Mouse (Mus musculus): ENCODE data around the gene Sec14l1.
A peak's percentile ranks its signal among the peaks of the same experiment; 100 is the strongest.
"Not testable (repeated sequence)": the region's sequence is repeated elsewhere in the genome, so short reads cannot be mapped to it uniquely, and the experiment has no call there.

Sec14l1 gene

DNA sequence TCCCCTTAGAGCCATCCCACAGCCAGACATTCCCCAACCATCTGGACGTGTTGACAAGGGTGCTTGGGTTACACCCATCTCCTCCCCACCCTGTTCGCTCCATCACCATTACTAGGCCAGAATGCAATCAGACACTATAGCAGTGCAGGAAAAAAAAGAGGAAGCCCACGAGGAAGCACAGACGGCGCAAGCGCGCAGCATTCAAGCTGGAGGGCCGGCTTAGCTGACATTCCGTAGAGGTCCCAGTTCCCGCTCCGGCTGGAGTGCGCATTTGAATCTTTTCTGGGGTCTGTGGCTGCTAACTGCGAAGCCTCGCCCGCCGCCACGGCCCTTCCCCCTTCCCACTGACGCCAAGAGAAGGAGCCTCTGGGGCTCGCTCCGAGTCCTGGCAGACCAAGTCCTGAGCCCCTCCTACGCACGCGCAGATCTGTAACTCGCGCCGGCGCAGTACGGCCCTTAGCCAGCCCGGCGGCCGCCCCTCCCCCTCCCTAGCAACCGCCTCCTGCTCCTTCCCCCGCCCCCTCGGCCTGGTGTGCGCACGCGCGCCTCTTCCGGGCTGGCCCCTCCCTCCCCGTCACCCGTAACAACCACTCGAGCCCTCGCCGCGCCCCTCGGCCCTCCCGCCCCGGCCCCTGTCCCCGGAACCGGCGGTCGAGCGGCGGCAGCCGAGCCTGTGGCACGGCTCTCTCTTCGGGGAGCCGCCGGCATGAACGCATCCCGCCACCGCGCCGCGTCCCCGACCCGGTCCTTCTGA lies at the start of gene Sec14l1:
Gene Sec14l1, plus strand, starts transcription at position 577 of the 754 bp plus-strand sequence.
- DNase-seq (ENCODE audit: low read depth, low spot score) = peak; percentile 98

- not testable (repeated sequence) for DNase-seq (ENCODE audit: low read depth, low spot score)
These were observed 49.4 kb upstream of the Sec14l1 start for GRCm38 (mm10) chr11:117065602-117066001.

- no peak for DNase-seq (ENCODE audit: low read depth, low spot score)
These were observed 48.2 kb upstream of the Sec14l1 start for GRCm38 (mm10) chr11:117066738-117067137.

GRCm38 (mm10) chr11:117068332-117068731 lies 46.6 kb upstream of the Sec14l1 start:
- DNase-seq (ENCODE audit: low read depth, low spot score) = no peak

GRCm38 (mm10) chr11:117069027-117069426 lies 45.9 kb upstream of the Sec14l1 start:
- no peak for DNase-seq (ENCODE audit: low read depth, low spot score)

DNA sequence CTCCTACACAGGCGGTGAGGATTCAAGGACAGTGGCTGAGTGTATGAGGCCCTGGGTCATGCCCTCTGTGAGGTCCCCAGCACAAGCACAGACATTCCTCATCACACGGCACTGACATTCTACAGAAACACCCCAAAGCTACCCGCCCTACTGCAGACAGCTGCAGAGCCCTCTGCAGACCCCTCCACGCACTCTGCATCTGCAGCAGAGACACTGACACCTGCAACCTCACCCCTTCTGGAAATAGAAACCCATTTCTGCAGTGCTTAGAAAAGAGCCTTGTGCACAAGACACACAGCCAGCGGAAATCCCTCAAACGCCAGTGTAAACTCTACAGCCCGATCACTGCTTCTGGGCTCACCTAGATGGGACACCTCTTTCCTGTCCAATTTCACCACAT lies 44.3 kb upstream of the Sec14l1 start:
- DNase-seq (ENCODE audit: low read depth, low spot score) = no peak

DNA sequence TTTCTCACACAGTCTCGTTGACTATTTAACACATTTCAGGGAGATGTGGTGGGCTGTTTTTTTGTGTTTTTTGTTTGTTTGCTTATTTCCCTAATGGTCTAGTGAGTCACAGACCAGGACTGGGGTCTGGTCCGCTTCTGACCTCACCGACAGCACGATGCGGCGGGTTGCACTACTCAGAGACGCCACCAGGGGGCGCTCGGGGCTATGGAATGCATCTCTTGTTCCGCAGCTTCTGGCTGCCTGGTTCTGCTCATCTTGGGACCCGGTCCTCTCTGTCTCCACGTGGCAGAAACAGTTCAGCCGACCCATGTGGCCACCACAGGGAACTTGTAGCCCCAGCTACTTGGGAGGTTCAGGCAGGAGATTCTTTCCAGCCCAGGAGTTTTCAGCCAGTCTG lies 42.8 kb upstream of the Sec14l1 start:
- peak; percentile 86 for DNase-seq (ENCODE audit: low read depth, low spot score)

DNA sequence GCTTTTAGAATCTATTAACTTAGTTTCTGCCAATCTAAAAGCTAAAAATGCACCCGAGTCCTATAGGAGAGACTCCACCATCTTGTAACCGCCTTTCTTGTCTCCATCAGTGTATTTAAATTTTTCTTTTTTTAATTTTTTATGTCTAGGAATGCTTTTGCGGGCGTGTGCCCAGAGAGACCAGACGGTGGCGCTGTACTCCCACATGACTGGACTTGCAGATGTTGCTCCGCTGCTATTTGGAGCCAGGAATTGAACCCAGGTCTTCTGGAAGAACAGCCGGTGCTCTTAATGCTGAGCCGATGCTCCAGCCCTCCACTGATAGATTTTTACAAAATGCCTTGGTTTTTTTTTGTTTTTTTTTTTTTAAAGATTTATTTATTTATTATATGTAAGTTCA lies 41.5 kb upstream of the Sec14l1 start:
- DNase-seq (ENCODE audit: low read depth, low spot score) = no peak

GRCm38 (mm10) chr11:117076576-117077196 lies 38.3 kb upstream of the Sec14l1 start:
- DNase-seq (ENCODE audit: low read depth, low spot score) = peak; percentile 74

GRCm38 (mm10) chr11:117077227-117077626 lies 37.7 kb upstream of the Sec14l1 start:
- DNase-seq (ENCODE audit: low read depth, low spot score) = no peak

DNA sequence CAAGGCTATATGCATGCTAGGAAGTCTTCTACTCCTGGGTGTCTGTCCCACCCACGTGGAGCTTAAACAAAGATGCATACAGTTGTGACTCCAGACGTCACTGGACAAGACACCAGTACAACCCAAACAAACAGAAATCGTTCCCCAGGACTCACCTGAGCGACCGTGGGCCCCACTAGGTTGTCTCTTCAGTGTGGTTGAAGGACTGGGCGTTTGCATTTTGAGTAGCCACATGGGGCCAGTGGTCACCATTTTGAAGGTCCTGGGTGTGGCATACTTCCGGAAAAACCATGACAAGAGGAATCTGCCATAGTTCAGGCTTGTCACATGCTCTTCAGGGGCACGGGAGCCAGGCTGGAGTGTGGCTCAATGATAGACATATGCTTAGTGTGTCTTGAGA lies 37.1 kb upstream of the Sec14l1 start:
- DNase-seq (ENCODE audit: low read depth, low spot score) = no peak

- DNase-seq (ENCODE audit: low read depth, low spot score) = no peak
These were observed 36.2 kb upstream of the Sec14l1 start for GRCm38 (mm10) chr11:117078637-117079240.

DNA sequence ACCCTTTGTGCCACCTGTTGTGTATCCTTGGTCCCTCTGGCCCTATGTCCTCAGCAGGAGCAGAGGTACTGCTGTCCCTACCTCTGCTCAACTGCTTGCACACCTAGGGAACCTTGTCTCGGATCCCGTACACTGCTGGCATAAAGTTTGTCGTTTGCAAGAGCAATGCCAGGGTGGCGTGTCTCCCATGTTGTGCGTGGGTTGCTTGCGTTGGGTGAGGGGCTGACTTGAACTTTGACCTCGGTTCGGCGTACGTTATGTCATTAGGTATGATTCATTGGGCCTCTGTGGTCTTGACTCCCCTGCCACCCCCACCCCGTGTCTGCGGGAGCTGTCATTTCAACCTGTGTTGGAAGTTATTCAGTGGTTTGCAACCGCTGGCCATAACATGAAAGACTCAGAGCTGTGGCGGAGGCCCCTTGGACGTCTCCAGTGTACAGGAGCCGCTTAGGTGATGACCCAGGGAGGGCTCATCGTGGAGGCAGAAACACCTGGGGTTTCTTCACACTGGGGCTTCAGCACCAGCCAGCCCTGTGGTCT lies 35.2 kb upstream of the Sec14l1 start:
- no peak for DNase-seq (ENCODE audit: low read depth, low spot score)

DNA sequence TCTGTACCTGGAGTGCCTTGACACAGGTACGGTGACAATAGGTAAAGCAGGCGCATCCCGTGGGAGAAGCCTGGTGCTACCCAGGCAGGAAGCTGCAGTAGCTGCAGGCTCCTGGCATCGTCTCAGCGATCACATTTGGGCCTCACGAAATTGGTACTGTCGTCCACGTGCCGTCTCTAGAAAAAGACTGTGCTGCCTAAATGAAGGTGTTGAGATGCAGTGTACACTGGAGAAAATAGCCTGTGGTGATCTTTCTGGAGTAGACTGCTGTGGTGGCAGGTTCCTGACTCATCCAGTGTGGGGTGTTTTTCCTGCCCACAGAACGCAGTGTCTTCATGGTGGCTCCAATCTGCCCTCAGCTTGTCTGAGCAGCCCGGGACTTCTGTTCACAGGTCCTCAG lies 34.8 kb upstream of the Sec14l1 start:
- DNase-seq (ENCODE audit: low read depth, low spot score) = no peak

GRCm38 (mm10) chr11:117081165-117082064 lies 33.6 kb upstream of the Sec14l1 start:
- peak; percentile 94 for DNase-seq (ENCODE audit: low read depth, low spot score)

DNA sequence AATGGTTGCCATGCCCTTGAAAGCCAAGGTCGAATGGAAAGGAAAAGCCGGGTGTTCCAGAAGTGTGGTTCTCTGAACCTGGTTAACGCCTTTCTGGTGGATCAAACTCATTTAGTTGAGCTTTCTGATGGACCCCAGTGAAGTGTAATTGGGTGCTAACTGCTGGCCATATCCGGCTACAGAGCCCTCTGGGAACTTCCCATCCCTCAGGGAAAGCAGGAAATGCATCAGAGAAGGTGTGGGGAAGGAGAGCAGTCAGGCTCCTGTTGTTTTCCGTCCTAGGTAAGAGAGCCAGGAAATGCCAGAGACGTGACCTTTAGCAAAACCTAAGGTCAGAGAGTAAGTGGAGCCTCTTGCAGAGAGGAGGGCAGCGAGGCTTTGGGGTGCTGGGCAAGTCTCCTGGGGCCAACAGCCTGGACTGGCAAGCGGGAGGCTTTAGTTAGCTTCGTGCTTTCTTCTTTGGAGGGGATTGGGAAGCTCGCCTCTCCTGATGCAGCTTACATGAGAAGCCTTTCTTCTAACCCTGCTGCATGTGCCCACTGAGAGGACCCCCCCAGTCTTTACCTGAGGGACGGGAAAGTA lies 32.5 kb upstream of the Sec14l1 start:
- peak; percentile 82 for DNase-seq (ENCODE audit: low read depth, low spot score)

- DNase-seq (ENCODE audit: low read depth, low spot score) = peak; percentile 66
These were observed 31.7 kb upstream of the Sec14l1 start for GRCm38 (mm10) chr11:117083052-117083881.

DNA sequence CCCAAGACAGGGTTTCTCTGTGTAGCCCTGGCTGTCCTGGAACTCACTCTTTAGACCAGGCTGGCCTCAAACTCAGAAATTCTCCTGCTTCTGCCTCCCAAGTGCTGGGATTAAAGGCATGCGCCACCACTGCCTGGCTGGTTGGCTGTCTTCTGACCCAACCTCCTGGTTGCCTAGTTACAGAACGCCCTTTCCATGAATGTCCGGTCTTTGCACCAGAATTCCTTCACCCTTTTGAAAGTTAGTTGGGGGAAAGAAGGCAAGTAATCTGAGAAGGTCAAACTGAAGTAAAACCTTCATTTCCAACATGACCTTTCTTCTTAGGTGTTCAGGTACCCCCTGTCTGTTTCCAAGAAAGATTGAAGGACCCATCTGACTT lies 31.1 kb upstream of the Sec14l1 start:
- not testable (repeated sequence) for DNase-seq (ENCODE audit: low read depth, low spot score)

DNA sequence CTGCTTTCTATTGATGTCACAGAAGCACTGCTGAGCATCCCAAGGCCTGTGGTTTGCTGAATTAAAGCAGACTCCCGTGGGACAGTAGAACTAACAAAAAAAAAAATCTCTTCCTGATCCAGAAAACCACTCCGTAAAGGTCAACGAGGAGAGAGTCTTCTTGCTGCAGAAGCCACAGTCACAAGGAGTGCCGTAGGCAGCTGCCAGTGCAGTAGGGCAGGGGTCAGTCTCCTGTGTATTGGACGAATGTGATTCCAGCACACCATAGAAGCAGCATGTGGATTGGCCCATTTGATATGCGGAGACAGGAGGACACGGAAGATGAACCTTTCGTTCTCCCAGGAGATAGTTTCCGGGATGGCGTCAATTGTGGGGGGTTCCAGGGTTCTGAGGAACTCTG lies 28.8 kb upstream of the Sec14l1 start:
- DNase-seq (ENCODE audit: low read depth, low spot score) = no peak
